Mouse (Mus musculus): ENCODE measurements at regions not wholly inside any gene's neighbourhood (a gene's known extent, or its start where the extent isn't known, plus 50 kb on each side); places are given as distances from the start of the nearest gene placed in this dataset.
A peak's percentile ranks its signal among the peaks of the same experiment; 100 is the strongest.

DNA sequence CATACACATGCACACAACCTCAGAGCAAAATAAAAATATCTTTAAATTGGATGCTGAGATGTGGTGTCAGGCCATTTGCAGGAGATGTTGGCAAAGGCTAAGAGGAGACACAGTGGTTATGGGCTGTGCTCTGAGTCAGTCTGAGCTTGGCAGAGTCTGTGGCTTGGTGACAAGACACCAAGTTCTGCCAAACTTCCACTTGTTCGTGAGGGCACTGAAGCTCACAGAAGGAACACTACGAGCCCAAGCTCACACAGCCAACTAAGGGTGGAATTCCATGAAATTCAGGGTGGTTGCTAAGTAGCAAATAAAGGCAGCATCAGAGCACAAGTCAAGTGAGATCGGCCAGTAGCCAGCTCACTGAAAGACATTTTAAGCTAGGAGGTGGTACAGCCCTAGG, 396.8 kb downstream of the Insc start:
- Histone ChIP-seq H3K9ac (replicated peaks) (no peak overlapping the region), H3K9me3 (no peaks in the 10 kb centered on the region), H3K27me3 (peaks cover 8% of the 10 kb centered on the region; the same call in 1 of the 2 replicates), H3K4me2 (replicated peaks) (no peak overlapping the region), H3K4me1 (no peaks in the 10 kb centered on the region; the same call in 1 of the 2 replicates), H3K27ac (replicated peaks) (no peak overlapping the region), H3K36me3 (no peaks in the 10 kb centered on the region), H3K4me3 (no peak overlapping the region)
- ATAC-seq (ENCODE audit: low FRiP score, low read depth) = no peak
- WGBS = 58% methylated on average over 3 of the region's 3 CpGs

DNA sequence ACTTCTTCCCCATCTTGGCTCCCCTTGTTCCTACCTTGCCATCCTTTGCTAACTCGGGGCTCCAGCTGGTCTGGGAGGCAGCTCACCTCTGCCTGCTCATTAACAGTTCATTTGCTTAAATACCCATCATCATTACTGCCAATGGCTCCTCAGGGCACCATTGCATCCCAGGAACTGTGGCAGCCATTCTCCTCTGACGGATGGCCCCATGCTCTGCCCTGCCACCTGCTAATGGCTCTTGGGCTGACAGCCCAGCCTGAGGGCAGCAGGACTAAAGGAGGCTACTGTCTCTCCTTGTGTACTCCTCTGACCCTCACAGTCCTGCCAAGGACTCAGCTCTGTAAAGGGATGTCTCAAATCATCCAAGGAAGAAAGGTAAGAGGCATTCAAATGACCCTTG, 398.7 kb downstream of the Insc start:
- no peak for ATAC-seq (ENCODE audit: low FRiP score, low read depth)
- 82% methylated on average over 2 of the region's 2 CpGs for WGBS
- Histone ChIP-seq H3K4me3 (no peak overlapping the region), H3K9me3 (no peaks in the 10 kb centered on the region), H3K36me3 (no peaks in the 10 kb centered on the region), H3K27ac (replicated peaks) (no peak overlapping the region), H3K4me1 (no peaks in the 10 kb centered on the region), H3K9ac (replicated peaks) (no peak overlapping the region), H3K4me2 (replicated peaks) (no peak overlapping the region), H3K27me3 (0 out of 2 replicates have a peak, but pooled peaks cover 3% of the 10 kb centered on the region)

DNA sequence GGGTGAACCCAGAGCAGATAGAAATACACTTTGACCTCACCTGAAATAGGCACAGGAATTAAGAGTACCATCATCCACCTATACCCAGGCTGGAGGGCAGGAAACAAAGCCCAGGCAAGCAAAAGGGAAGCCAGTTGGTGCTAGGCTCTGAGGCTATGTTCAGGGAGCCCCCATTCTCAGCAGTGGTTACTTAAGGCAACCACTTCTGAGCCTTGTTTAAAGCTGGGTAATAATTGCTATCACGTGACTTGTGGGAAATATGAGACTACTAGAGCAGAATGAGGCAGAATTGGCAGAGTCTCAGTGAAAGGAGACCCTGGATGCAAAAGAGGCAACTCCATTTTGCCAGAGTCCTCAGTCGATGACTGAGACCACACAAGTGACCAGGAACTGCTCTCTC, 401.5 kb downstream of the Insc start:
- Histone ChIP-seq H3K27ac (replicated peaks) (no peak overlapping the region), H3K9ac (replicated peaks) (no peak overlapping the region), H3K4me1 (no peaks in the 10 kb centered on the region), H3K27me3 (0 out of 2 replicates have a peak, but pooled peaks cover 1% of the 10 kb centered on the region), H3K36me3 (no peaks in the 10 kb centered on the region), H3K9me3 (no peaks in the 10 kb centered on the region), H3K4me3 (no peak overlapping the region), H3K4me2 (replicated peaks) (no peak overlapping the region)
- 77% methylated on average over 2 of the region's 2 CpGs for WGBS
- no peak for ATAC-seq (ENCODE audit: low FRiP score, low read depth)

DNA sequence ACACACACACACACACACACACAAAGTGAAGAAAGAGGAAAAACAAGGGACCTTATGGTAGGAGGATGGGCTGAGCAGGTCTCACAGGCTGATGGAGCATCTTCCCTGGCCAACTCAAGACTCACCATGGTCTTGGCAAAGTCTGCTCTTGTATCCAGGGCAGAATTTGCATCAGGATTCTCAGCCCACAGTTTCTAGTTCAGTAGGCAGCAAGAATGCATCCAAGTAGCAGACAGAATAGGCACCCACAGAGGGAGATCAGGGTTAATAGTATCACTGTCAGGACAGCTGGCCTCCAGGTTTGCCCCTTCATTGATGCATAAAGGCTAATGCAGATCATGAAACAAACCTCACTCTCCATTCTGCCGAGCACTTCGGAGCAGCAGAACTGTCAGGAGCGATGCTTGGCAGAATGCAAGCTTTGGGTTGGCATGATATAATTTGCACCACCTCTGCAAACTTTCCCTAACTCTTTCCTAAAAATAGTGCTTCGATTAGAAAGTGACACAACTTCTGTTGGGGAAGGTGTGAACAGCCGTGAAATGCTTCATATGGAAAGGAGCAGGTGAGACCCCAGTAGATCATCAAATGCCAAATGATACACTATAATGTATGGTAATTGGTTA, 404.0 kb downstream of the Insc start:
- Histone ChIP-seq H3K4me1 (no peaks in the 10 kb centered on the region), H3K36me3 (no peaks in the 10 kb centered on the region), H3K9me3 (no peaks in the 10 kb centered on the region), H3K4me3 (no peak overlapping the region), H3K9ac (replicated peaks) (no peak overlapping the region), H3K4me2 (replicated peaks) (no peak overlapping the region), H3K27me3 (no peaks in the 10 kb centered on the region), H3K27ac (replicated peaks) (no peak overlapping the region)
- ATAC-seq (ENCODE audit: low FRiP score, low read depth) = no peak
- 69% methylated on average over 5 of the region's 5 CpGs for WGBS

DNA sequence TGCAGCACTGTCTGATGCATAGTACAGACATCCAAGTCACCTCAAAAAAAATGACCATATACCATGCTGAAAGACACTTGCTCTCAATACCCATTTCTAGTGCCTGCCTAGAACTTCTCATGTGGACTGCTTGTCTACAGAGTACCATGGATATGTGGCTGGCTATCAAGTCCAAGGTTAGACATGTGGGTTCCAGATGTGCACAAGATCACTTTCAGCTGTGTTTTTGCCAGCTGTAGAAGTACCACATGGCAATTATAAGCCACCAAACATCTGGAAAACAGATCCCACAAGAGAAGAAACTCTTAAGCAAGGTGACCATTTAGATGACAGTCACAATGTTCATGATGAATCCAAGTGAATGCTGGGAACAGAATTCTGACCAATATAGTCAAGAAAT, 409.8 kb downstream of the Insc start:
- Histone ChIP-seq H3K27me3 (no peaks in the 10 kb centered on the region), H3K4me1 (peaks cover 6% of the 10 kb centered on the region; the same call in 1 of the 2 replicates), H3K9ac (replicated peaks) (no peak overlapping the region), H3K36me3 (no peaks in the 10 kb centered on the region), H3K27ac (replicated peaks) (no peak overlapping the region), H3K9me3 (no peaks in the 10 kb centered on the region), H3K4me3 (no peak overlapping the region), H3K4me2 (replicated peaks) (no peak overlapping the region)
- no peak for ATAC-seq (ENCODE audit: low FRiP score, low read depth)

DNA sequence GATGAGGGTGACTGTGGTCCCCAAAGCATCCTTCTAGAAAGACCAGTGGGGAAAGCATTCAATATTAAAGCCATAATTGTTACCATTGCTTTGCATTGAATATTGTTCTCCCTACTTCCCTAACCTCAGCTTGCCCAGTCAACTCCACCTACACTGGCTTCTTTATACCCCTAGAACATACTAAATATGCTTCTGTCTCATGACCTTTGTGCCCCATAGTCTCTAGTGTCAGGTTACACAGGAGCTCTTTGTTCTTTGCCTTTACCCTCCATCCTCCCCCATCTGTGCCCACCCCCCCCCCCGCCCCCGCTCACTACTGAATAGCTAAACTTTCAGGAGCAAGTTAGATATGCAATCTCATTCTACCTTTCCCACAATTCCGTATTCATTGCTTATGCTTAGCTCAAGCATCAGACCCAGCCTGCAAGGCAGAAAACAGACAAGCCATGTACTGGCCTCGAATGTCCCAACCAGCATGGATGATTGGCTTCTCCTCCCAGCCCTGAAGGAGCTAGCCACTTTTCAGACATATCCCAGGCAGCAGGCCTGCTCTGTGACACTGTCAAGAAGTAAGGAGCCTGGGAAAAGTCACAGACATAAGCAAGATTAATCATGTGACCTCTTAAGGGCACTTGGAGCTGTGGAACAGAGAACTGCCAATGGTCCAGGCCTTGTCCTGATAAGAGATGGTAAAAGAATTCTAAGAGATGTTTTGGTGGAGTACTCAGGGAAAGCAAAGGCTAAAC, 410.4 kb downstream of the Insc start:
- no peak overlapping the region for H3K4me3 ChIP-seq
- H3K4me2 ChIP-seq (replicated peaks) = no peak overlapping the region
- H3K9me3 ChIP-seq = no peaks in the 10 kb centered on the region
- peaks cover 6% of the 10 kb centered on the region; the same call in 1 of the 2 replicates for H3K4me1 ChIP-seq
- ATAC-seq (ENCODE audit: low FRiP score, low read depth) = no peak
- no peak overlapping the region for H3K9ac ChIP-seq (replicated peaks)
- H3K36me3 ChIP-seq = no peaks in the 10 kb centered on the region
- 66% methylated on average over 4 of the region's 4 CpGs for WGBS
- H3K27ac ChIP-seq (replicated peaks) = no peak overlapping the region
- H3K27me3 ChIP-seq = no peaks in the 10 kb centered on the region

DNA sequence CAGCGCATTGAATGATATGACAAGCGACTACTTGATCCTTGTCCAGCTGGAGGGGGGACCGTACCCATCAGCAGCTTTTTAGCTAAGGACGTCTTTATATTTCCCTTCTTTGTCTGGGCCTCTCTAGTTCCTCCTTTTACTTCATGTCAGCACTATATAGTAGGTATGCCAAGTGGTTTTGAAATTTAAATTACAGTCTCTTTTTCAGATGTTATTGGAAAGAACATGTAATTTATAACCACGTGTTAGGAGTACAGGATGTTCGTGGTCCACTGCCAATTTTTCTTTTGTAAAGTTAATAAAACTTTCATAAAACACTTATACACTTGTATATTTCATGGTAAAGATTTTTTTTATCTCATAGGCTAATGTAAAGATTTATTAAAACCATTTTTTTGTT, 426.5 kb downstream of the Insc start:
- WGBS = 71% methylated on average over 6 of the region's 6 CpGs
- no peaks in the 10 kb centered on the region for H3K36me3 ChIP-seq
- ATAC-seq (ENCODE audit: low FRiP score, low read depth) = no peak

DNA sequence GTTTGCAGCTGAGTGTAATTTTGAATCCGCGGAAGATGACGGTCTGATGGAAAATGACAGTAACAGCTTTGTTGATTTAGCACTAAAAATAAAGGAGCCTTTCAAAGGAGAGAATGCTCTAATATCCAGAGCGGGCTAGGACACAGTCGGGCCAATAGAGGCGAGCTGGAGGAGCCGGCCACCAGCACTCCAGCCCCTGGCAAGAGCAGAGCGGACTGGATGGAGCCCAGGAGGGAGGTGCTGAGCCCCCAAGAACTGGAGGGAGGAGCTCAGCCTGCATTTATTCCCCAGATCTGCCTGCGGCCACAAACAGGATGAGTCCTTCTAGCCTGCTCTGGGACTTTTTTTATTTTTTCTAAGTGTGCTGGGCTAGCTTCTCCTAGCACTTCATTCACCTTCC, 426.9 kb downstream of the Insc start:
- H3K27ac ChIP-seq (replicated peaks) = no peak overlapping the region
- H3K4me1 ChIP-seq = no peaks in the 10 kb centered on the region
- no peak overlapping the region for H3K4me2 ChIP-seq (replicated peaks)
- H3K36me3 ChIP-seq = no peaks in the 10 kb centered on the region
- no peaks in the 10 kb centered on the region for H3K27me3 ChIP-seq
- H3K9ac ChIP-seq (replicated peaks) = no peak overlapping the region
- ATAC-seq (ENCODE audit: low FRiP score, low read depth) = no peak
- no peak overlapping the region for H3K4me3 ChIP-seq
- no peaks in the 10 kb centered on the region for H3K9me3 ChIP-seq
- 64% methylated on average over 9 of the region's 9 CpGs for WGBS

More for the DNA sequence above, 426.5 kb downstream of the Insc start:
- no peak overlapping the region for H3K4me3 ChIP-seq
- no peak overlapping the region for H3K27ac ChIP-seq (replicated peaks)
- no peaks in the 10 kb centered on the region for H3K27me3 ChIP-seq
- H3K9ac ChIP-seq (replicated peaks) = no peak overlapping the region
- no peaks in the 10 kb centered on the region for H3K9me3 ChIP-seq
- no peak overlapping the region for H3K4me2 ChIP-seq (replicated peaks)
- H3K4me1 ChIP-seq = no peaks in the 10 kb centered on the region

DNA sequence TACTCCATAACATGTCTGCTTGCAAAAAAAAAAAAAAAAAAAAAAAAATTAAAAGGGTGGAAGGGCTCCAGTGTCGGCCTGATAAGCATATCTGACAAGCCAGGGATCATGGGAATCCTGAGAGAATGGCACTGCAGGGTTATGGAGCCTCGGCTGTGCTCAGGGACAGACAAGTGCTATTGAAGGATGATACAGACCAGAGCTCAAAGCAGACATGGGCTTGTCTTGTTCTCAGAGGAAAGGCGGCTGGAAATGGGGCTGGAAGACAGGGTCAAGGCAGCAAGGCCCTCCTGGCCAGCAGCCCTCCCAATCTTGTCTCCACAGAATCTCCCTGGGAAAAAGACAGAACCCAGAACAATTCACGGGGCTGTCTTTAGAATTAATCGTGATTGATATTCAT, 449.0 kb downstream of the Insc start:
- H3K4me2 ChIP-seq (replicated peaks) = no peak overlapping the region

DNA sequence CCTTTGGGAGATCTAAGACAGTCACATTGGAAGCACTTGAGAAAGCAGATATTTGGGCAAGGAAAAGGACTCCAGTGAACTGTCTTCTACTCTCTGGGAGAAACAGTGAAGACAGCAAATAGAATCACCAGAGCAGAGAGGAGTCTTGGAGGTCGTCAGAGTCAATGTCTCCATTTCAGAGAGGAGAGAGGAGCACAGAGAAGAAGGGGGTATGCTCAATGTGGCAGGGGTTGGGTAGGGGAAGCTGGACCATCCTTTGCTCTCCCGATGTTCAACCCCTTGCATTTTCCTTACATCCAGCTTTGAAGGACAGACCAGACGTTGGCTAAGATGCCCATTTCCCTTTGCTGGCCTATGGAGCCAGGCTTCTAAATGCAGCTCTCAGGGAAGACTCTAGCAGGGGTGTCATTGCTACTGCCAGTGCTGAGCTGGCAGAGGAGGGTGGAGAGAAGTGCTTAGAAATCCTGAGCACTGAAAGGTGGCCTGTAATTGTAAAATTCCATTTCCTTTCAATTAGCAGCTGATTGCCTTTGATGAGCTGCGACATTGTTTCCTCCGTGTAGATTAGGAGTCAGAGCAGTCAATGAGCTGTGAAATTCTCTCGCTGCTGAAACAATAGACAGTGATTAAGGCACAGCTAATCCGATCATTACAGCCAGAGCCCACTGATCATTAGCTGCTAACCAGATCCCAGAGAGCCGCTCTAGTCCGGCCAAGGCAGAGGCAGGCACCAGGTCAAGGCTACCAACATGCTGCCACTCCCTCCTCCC, 449.7 kb downstream of the Insc start:
- H3K9ac ChIP-seq (replicated peaks) = no peak overlapping the region
- no peak overlapping the region for H3K4me2 ChIP-seq (replicated peaks)
- H3K27ac ChIP-seq (replicated peaks) = no peak overlapping the region
- H3K4me3 ChIP-seq = no peak overlapping the region
- no peaks in the 10 kb centered on the region for H3K9me3 ChIP-seq
- WGBS = 15% methylated on average over 9 of the region's 9 CpGs
- peak; percentile 49; the same call in 1 of the 2 replicates for ATAC-seq (ENCODE audit: low FRiP score, low read depth)
- H3K27me3 ChIP-seq = peaks cover 13% of the 10 kb centered on the region
- peaks cover 13% of the 10 kb centered on the region; the same call in 1 of the 2 replicates for H3K4me1 ChIP-seq
- H3K36me3 ChIP-seq = no peaks in the 10 kb centered on the region

More for the DNA sequence above, 449.0 kb downstream of the Insc start:
- Histone ChIP-seq H3K27me3 (peaks cover 13% of the 10 kb centered on the region), H3K9me3 (no peaks in the 10 kb centered on the region), H3K36me3 (no peaks in the 10 kb centered on the region), H3K4me1 (peaks cover 13% of the 10 kb centered on the region; the same call in 1 of the 2 replicates), H3K27ac (replicated peaks) (no peak overlapping the region), H3K4me3 (no peak overlapping the region), H3K9ac (replicated peaks) (no peak overlapping the region)
- 61% methylated on average over 5 of the region's 5 CpGs for WGBS
- ATAC-seq (ENCODE audit: low FRiP score, low read depth) = no peak

DNA sequence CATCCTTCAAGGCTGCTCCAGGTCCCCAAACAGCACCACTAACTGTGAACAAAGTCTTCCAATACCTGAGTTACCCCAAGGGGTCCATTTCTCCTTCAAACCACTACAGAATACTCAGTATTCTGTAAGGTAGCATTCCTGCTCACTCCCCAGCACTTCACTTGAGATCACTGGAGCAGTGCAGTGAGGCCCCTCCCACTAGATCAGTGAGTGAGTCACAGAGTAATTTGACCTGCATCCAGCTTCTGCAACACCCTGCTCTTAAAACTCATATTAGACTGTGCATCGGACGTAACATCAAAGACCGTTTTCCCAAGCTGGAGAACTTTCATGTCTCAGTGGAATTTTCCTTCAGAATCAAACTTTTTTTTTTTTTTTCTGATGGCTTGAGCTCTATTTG, 461.4 kb downstream of the Insc start:
- Histone ChIP-seq H3K9me3 (no peaks in the 10 kb centered on the region), H3K36me3 (no peaks in the 10 kb centered on the region), H3K4me2 (replicated peaks) (no peak overlapping the region), H3K4me1 (no peaks in the 10 kb centered on the region), H3K9ac (replicated peaks) (no peak overlapping the region), H3K27me3 (0 out of 2 replicates have a peak, but pooled peaks cover 3% of the 10 kb centered on the region), H3K4me3 (no peak overlapping the region), H3K27ac (replicated peaks) (no peak overlapping the region)
- 81% methylated on average over 3 of the region's 3 CpGs for WGBS
- no peak for ATAC-seq (ENCODE audit: low FRiP score, low read depth)

All from midbrain, embryonic 12.5 days (tissue).